Mouse (Mus musculus) bone marrow, adult 2 months (tissue): ENCODE measurements around the gene Cdkl2. TPM values are rescaled to one million over a fixed set of nuclear protein-coding genes. Genes with fewer than 3 reads are reported as not detected.

Experiments used
- H3K27ac ChIP-seq: fragments of 200-500 bp; 2 replicates; pipeline ENCODE4 v1.5.1; 2012; ENCODE audit warnings: low read depth, mild to moderate bottlenecking, control low read depth, inconsistent platforms, low read length; ENCODE audit not compliant: control insufficient read depth, poor library complexity, insufficient read depth
- H3K4me1 ChIP-seq: fragments of 200-500 bp; 2 replicates; pipeline ENCODE4 v1.6.1; 2011; ENCODE audit warnings: low read length; ENCODE audit not compliant: control insufficient read depth, insufficient read depth
- H3K4me3 ChIP-seq: fragments of 200-500 bp; replicated peaks from 2 replicates; pipeline ENCODE3; 2011; ENCODE audit warnings: mild to moderate bottlenecking, low read depth, low read length, control low read depth; ENCODE audit not compliant: control insufficient read depth
- CTCF ChIP-seq: fragments of 200-500 bp; IDR thresholded peaks from 2 replicates; pipeline ENCODE4 v1.5.1; 2011; ENCODE audit warnings: low read length, control low read depth; ENCODE audit not compliant: control insufficient read depth, insufficient read depth
- POLR2A ChIP-seq: fragments of 200-500 bp; IDR thresholded peaks from 2 replicates; pipeline ENCODE4 v1.6.1; 2011; ENCODE audit warnings: low read depth, mild to moderate bottlenecking, control low read depth, low read length, borderline replicate concordance; ENCODE audit not compliant: control insufficient read depth
- WGBS: fragments of 180-500 bp; shearing (Covaris S2); methylation state at CpG from one replicate; pipeline ENCODE4 v1.1.7; 2018; 5-methylcytosine and 5-hydroxymethylcytosine counted together
- polyA plus RNA-seq: library from polyadenylated mRNA; stranded (reverse); fragments of >200 nt; gene quantifications from 2 replicates; pipeline ENCODE4 v1.2.4, GENCODE M21; 2011; ENCODE audit warnings: low replicate concordance; ENCODE audit not compliant: missing spikeins, insufficient read depth, insufficient read length

The Cdkl2 gene
- polyA plus RNA-seq, 1 experiment = 1.00 TPM

DNA sequence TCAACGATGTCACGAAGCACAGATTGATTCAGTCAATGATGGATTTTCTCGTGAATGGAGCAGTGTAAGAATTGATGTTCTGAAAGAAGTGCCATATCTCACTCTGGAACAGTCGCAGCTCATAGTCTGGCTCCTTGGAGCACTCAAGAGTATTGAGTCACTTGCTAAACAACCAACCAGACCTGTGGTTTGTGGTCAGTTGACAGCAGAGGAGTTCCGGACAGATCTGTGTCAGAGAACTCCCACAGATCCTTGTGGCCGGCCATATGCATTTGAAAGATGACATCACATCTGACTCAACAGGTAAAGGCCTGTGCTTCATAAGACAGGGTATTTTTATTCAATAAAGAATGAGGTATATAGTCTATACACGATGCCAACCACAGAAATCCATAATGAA lies 69.7 kb downstream of the Cdkl2 start:
- H3K4me3 ChIP-seq = no peak overlapping the region
- 50% methylated on average over 7 of the region's 7 CpGs for WGBS
- TF ChIP-seq POLR2A (no peak), CTCF (no peak)

GRCm38 (mm10) chr5:91972046-91972445 lies 71.6 kb downstream of the Cdkl2 start:
- H3K27ac ChIP-seq = no peak overlapping the region
- no peaks in the 10 kb centered on the region for H3K4me1 ChIP-seq
- no peak overlapping the region for H3K4me3 ChIP-seq
- TF ChIP-seq POLR2A (no peak), CTCF (no peak)
- WGBS = 89% methylated on average over 3 of the region's 3 CpGs

More for the DNA sequence above, 69.7 kb downstream of the Cdkl2 start:
- H3K27ac ChIP-seq = no peak overlapping the region
- no peaks in the 10 kb centered on the region for H3K4me1 ChIP-seq

DNA sequence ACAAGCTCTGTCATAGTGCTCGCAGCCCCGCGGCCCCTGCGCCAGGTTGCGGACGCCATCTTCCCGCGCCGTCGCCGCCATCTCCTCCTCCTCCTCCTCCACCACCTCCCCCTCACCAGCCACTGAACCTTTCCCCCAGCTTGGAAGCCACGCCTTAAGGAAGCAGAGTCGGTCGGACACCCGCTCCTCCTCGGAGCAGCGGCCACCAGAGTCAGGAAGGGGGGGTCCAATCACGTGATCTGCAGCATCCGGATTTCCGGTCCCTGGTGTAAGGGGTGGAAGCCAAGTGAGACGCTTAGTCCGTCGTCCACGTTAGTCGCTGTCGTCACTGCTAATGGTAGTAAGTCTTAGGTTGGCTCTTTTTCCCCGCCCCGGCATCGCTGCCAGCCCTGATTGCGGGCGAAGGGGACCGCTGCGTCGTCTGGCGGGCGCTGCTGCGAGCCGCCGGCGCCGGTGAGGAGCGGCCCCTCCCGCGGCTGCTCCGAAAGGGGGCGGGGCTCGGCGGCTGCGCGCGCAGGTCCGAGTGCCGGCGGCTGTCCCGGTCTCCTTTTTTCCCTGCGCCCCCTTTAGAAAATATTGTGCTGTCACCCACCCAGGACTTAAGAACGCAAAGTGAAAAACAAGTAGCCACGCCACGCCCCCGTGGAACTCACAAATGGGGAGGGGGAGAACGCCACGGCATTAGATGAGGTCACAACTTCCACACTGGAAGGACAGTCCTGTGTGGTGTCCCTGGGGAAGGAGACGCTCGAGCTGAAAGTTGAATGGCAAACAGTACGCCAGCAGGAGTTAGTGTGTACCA lies 80.8 kb downstream of the Cdkl2 start, which contains the start of gene Rchy1:
Gene Rchy1, minus strand, starts transcription at position 430 of the 802 bp plus-strand sequence.
- WGBS = under 1% methylated on average over 65 of the region's 65 CpGs
- no peak for TF ChIP-seq CTCF
- TF ChIP-seq POLR2A = peak; percentile 72
- peak within 1 kb of the TSS; percentile 99 for H3K27ac ChIP-seq
- H3K4me3 ChIP-seq = peak within 1 kb of the TSS; percentile 99
- H3K4me1 ChIP-seq = peaks cover 5% of the 10 kb centered on the region; the same call in 1 of the 2 replicates

DNA sequence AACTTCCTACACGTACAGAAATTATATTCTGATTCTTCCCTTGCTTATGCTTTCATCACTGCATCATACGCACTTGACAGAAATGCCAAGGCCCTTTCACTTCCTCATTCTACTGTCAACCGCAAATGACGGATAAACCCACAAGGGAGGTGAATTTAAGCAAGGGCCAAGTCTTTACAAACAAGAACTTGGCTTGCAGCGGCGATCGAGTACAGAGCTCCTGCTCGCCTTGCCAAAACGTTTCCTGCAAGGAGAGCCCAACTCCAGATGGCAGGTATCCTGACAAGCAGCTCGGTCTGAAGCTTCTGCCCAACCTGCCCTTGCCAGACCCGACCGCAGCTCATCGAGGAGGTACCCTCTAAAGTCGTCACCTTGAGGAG lies 81.4 kb downstream of the Cdkl2 start:
- peaks cover 6% of the 10 kb centered on the region; the same call in 1 of the 2 replicates for H3K4me1 ChIP-seq

GRCm38 (mm10) chr5:91961370-91961769 lies 82.3 kb downstream of the Cdkl2 start:
- TF ChIP-seq CTCF (no peak), POLR2A (no peak)
- 65% methylated on average over 1 of the region's 1 CpGs for WGBS
- no peak overlapping the region; the same call in 1 of the 2 replicates for H3K27ac ChIP-seq
- H3K4me3 ChIP-seq = peak overlapping the region; percentile 57
- H3K4me1 ChIP-seq = peaks cover 6% of the 10 kb centered on the region; the same call in 1 of the 2 replicates

More for the DNA sequence above, 81.4 kb downstream of the Cdkl2 start:
- Histone ChIP-seq H3K27ac (peak overlapping the region; percentile 99), H3K4me3 (peak overlapping the region; percentile 99)
- WGBS = under 1% methylated on average over 14 of the region's 14 CpGs
- no peak for TF ChIP-seq POLR2A
- no peak for TF ChIP-seq CTCF

DNA sequence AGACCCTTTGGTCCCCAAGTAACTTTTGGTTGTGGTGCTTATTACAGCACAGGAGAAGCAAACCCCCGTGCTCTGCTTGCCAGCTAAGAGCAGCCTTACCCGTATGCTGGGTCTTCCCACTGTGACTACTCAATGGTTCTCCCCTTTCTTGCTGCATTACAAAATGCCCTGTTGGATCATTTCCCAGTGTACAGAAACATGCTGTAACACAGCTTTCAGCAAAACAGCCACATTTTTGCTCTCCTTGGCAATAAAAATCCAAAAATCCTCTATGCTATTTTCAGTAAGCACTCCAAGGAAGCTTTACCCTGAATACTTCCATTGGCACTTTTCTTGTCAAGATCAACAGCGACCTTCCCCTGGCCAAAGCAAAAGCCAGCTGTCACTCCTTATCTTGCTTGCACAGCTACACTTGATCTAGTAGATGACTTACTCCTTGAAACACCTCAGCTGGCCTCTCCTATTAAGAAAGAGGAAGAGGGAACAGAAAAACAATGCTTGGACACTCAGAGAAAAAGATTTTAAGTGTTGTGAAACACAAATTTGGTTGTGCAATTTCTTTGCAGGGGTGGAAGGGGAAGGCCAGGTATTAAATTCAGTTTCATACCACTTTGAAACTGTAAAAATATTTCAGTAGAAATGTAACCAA lies 83.0 kb downstream of the Cdkl2 start:
- H3K4me3 ChIP-seq = peak overlapping the region; percentile 52
- TF ChIP-seq POLR2A (no peak), CTCF (no peak)
- WGBS = 14% methylated on average over 3 of the region's 3 CpGs
- peaks cover 6% of the 10 kb centered on the region; the same call in 1 of the 2 replicates for H3K4me1 ChIP-seq
- H3K27ac ChIP-seq = peak overlapping the region; percentile 88

GRCm38 (mm10) chr5:91959986-91960385 lies 83.7 kb downstream of the Cdkl2 start:
- Histone ChIP-seq H3K4me1 (peaks cover 6% of the 10 kb centered on the region; the same call in 1 of the 2 replicates), H3K27ac (no peak overlapping the region), H3K4me3 (no peak overlapping the region)
- WGBS = 88% methylated on average over 1 of the region's 1 CpGs
- TF ChIP-seq CTCF = no peak
- TF ChIP-seq POLR2A = no peak

DNA sequence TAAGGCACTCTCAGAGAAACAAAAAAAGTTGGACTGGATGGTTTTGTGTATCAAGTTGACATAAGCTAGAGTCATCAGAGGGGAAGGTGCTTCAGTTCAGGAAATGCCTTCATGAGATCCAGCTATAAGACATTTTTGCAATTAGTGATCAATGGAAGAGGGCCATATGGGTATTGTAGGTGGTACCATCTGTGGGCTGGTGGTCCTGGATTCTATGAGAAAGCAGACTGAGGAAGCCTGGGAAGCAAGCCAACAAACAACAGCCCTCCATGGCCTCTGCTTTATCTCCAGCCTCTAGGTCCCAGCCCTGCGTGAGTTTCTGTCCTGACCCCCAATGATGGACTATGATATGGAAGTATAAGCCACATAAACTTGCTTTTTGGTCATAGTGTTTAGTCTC lies 84.6 kb downstream of the Cdkl2 start:
- no peak overlapping the region for H3K27ac ChIP-seq
- WGBS = 67% methylated on average over 1 of the region's 1 CpGs
- TF ChIP-seq CTCF (no peak), POLR2A (no peak)
- H3K4me3 ChIP-seq = no peak overlapping the region
- H3K4me1 ChIP-seq = peaks cover 6% of the 10 kb centered on the region; the same call in 1 of the 2 replicates
